Mouse (Mus musculus): ENCODE measurements at regions not wholly inside any gene's neighbourhood (a gene's known extent, or its start where the extent isn't known, plus 50 kb on each side); places are given as distances from the start of the nearest gene placed in this dataset.

DNA sequence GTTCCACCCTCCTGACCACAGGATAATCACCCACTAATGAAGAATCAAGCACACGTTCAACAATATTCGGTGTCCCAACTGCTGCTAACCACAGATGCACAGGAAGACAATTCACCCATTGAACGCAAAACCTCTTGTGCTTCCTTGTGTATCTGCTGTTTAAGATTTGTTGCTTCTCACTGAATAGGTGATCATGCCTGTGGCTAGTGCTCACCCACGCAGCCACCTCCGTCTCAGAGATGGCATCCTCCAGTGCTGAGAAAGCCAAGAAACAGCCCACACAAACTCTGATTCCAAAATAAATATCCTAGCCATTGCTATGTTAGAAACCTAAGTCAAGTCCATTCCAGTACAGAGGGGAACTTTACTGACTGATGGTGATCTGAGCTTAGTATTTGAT, 520.7 kb upstream of the Adamts16 start:
- no peak for DNase-seq (ENCODE audit: low read depth, low spot score)

DNA sequence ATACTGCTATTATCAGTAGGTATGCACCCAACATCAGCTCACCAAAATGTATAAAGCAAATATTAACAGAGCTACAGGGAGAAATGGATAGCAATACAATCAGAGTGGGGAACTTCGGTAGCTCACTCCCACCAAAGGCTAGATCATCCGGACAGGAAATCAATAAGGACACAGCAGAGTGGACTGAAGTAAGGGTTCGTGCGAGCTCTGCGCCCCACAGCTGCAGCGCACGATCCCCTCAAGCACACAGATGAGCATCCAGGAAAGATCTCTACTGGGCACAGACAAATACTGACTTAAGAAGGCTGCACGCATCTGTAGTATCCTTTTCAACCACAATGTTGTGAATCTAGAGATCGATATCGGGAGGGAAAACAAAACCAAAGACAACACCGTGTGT, 517.5 kb upstream of the Adamts16 start:
- DNase-seq (ENCODE audit: low read depth, low spot score): no peak

DNA sequence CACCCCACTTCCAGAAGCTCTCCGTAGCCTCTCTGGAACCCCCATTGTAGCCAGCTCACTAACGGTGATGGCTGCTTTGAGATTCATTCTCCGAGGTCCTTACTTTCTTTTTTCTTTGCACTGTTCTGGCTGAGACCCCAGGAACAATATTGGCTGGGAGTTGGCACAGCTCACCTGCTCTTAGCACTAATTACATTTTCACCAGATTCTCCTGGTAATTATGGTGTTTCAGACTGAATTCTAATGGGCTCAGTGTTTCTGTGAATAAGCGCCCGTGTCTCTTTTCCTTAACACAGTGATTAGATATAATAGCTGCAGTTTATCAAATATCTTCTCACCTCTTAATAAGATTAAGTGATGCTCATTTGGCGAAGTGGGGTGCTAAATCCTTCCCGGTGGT, 509.2 kb upstream of the Adamts16 start:
- no peak for DNase-seq (ENCODE audit: low read depth, low spot score)

DNA sequence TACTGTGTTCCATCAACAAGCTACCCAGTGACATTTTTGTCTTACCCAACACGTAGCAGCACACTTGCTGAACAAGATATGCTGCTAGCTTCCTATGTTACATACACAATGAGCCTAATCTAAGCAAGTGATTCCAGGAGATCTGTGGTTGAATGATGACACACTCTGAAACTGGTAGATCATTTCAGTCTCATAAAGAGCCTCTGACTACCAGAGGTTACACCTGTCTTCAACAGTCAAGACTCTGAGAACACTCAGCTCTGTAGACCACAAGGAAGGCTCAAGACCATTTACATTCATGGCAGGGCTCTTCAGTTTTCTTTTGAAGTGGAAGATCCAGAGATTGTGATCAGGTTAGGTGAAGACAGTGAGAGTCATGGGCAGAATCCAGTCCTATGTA, 501.3 kb upstream of the Adamts16 start:
- no peak for DNase-seq (ENCODE audit: low read depth, low spot score)

DNA sequence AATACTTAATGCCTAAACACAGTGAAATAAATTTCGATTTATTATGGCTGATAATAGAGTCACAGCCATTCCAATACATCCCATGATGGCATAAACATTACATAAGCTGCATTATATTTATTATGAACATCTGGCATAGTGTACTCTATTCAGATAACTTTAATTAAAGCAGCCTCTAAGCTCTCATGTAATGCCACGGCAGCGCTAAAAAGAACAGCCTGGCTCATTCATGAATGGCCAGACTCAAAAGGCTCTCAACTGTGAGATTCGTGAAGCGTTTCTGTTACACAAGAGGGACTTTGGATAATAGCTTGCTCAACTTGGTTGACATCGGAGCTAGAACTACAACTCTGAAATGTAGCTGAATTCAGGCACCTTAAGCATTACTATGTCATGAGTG, 497.1 kb upstream of the Adamts16 start:
- no peak for DNase-seq (ENCODE audit: low read depth, low spot score)

DNA sequence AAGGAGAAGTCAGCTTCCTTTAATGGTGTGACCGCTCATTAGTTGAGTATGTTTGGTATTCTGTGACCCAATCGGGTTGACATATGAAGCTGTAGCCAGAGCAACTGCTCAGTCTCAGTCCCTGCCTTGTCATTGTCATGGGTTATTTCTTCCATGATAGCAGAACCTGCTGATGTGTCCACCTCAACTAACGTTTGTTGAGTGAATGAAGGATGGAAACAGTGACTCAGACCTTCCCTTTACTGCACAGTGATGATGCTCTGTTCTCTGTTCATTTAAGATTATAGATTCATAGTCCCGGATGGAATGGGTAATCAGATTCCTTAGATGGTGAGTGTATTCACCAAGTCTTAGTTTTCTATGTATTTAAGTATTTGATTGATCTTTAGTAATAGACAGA, 493.3 kb upstream of the Adamts16 start:
- DNase-seq (ENCODE audit: low read depth, low spot score): no peak

DNA sequence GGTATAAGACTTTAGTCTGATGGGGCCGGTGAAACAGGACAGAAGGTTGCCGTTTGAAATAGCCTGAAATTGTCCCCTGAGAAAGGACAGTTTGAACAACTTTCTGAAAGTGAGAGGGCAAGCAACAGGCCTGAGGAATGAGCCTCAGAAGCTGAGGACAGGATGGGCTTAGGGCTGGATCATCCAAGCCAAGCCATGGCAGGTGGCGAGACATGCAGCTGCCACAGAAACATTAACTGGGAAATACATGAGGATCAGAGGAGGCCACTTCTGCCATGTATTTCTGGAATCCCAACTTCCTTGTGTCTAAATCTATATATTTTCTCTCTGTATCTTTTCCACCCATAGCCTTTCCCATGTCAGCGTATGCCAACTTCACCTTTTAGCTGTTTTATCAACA, 491.5 kb upstream of the Adamts16 start:
- DNase-seq (ENCODE audit: low read depth, low spot score): no peak

DNA sequence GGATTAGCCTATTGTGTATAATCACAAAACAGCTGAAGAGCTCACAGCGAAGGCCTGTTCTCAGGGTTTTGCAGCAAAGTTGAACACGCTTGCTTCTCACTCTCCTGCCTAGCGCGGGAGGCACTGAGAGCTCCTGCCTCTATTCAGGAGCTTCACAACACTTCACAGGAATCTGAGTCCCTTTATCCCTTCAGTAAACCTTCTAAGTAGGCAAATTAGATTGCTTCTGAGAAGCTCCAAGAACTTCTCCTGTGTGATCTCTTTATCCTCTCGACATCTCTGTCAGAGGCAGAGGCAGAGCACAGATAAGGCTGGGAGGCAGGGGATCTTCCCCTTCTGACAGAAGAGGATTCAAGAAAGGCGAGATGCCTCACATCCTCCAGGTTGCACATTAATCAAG, 488.7 kb upstream of the Adamts16 start:
- DNase-seq (ENCODE audit: low read depth, low spot score): no peak

DNA sequence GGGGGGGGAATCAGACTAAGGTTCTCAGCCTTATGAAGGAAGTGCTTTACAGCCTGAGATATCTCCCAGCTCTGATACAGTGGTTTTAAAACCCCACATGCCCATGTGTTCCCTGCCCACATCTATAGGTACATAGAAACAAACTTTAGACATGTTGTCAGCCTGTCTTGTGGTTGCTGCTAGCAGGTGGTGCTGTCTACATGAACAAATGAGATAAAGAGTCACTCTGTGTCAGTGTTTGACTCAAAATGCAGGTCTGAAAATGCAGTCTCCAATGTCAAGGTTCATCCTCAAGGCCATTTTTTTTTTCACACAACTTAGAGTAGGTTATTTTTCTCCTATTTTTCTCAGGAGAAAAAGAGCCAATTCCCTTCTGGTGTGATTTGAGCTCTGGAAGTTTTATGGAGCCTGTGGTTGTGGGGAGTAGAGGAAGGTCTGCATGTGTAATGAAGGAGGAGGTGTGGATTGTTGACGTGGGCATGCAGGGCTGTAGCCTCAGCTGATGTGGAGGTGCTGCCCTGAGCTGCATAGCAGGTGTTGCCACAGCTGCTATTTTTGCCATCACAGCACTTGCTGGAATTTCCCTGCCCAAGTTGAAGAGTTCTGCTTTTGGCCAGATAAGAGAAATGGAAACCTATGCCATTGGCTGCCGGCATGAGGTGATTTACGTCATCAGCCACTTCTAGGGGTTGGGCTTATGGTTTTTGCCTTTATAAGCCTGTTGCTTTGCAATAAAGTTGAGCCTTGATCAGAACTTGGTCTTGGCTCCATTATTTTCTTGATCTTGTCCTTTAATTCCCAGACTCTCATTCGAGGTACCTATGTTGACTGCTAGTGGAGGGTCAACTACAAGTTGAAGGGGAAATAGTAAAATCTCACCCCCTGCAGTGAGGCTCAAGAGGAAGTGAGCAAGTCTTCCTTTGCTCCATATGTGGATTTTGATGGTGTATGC, 486.5 kb upstream of the Adamts16 start:
- DNase-seq (ENCODE audit: low read depth, low spot score): no peak

DNA sequence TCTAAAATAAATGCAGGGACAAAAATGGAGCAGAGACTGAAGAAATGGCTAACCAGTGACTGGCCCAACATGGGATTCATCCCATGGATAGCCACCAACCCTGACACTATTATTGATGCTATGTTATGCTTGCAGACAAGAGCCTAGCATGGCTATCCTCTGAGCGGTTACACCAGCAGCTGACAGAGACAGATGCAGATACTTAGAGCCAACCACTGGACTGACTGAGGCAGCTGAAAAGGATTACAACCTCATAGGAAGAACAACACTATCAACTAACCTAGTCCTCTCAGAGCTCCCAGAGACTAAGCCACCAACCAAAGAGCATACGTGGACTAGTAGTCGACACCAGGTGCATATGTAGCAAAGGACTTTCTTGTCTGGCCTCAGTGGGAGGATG, 478.9 kb upstream of the Adamts16 start:
- DNase-seq (ENCODE audit: low read depth, low spot score): no peak

DNA sequence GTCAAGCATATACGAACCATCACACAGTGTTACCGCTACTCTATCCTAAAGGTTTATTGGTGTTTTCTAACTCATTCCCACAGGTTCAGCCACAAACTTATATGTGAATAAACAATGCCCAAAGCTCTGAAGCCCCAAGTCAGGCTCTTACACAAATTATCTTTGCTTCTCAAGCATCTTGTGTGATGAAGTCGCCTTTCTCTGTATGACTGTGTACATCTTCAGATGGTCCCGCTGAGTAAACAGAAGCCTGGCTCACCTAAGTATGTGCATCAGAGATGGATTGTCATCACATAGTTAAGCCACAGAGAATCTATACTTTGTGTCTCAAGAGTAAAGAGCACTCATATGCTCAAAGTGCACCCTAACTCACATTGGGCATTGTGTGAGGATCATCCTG, 462.3 kb upstream of the Adamts16 start:
- no peak for DNase-seq (ENCODE audit: low read depth, low spot score)

DNA sequence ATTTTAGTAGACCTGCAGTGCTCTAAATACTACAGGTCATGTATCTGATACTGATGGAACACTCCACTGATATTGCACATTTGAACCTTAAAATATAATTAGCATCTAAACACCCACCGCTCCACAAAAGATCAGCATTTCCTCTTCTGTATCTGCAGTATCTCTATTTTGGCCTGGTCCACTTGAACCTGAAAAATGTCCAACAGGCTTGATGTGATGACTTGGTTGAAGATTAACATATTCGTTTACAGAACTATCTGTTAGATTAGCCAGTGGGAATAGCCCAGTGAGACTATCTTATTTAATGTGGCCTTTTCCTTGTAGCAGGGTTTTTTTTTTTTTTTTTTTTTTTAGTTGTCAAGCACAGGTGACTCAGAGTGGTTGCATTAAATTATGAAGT, 434.4 kb upstream of the Adamts16 start:
- DNase-seq (ENCODE audit: low read depth, low spot score): no peak

DNA sequence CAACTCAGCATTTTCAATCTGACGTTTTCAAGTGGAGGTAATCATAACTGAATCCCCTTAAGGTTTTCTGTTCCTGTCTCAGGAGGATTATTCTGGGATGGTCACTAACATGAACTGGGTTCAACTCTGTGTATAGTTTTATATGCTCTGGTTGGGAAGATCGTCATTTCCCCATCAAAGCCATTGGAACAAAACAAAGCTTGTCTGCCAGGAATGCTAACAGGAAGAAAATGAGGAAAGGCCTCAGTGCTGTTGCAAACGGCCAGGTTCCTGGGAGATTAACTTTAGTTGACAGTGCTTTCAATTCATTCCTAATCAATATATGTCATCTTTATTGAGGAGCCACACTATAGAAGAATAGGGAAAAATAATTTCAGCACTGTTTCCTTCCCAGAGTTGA, 432.5 kb upstream of the Adamts16 start:
- no peak for DNase-seq (ENCODE audit: low read depth, low spot score)

DNA sequence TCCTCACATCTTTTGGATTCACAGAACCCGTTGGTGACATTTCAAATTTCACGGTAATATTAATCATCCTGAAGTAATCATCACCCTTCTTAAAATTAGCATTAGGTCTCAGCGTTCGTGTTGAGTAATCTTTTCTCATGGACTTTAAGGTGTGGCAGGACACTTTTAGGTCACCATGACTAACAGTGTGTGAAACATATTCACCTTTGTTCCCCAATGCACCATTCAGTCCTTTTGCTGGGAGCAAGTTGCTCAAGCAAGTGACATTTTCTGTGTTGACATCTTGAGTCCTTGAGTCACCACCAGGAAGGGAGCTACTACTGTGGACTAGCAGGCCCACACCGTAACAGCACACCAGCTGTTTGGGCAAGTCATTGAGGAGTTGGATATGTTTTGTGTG, 431.9 kb upstream of the Adamts16 start:
- DNase-seq (ENCODE audit: low read depth, low spot score): no peak

DNA sequence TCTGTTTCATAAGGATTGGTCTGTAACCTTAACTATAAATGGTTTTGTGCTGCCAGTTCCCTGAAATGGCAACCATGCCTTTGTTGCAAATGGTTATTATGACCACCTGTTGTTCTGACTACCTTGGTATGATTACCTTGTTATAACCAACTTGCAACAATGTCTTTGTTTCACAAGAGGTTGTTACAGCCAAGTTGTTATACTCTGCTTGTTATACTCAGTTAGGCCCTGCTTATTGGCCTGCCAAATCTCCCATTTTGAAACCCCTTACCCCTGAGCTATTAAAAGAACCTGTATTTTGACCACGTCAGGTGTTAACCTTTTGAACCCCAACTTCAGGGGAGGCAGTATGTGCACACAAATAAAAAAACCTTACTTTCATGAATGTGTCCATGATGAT, 431.5 kb upstream of the Adamts16 start:
- no peak for DNase-seq (ENCODE audit: low read depth, low spot score)

DNA sequence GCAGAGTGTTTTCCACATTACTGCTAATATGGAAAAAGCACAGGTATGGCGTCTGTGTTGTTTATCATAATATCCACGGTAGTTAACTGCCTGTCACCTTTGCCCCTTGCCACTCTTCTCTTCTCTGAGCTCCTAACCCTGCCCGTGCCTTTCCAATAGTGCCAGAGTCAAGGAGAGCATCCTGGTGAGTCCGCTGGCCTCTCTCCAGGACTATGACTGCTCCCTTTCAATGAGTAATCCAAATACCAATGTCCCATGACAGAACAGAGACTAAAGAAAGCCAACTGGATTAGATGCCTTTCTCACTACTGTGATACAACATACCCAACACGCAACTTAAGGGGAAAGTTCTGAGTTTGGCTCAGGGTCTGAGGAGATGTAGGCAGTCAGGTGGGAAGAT, 430.8 kb upstream of the Adamts16 start:
- DNase-seq (ENCODE audit: low read depth, low spot score): no peak

DNA sequence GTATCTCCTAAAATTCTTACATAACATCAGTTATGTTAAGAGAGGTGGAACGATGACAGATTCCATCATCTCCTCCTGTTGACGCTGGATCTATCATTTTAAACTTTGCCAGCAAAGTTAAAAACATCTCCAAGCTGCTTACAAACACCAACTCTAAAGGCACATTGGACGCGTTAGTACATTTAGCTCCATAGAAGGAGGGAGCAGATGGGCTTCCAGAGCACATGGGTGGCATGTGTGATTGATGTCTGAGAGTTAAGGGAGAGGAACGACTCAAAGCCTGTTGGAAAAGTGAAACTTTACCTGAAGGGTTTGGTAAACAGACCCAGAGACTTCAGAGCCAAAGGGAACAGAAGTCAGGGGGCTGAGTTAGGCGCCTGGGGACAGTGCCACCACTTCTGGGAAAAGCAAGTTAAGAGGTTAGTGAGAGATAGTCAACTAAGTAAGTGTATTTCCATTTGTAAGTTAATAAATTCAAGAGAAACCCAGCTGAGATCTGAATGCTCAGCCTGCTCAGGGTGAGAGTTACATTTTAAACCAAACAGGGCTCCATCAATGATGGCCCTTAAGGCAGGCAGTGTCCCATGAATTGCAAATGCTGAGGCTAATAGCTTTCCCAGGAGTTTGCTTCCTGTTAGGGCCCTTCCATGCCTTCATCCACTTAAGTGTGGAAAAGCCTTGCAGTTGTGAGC, 430.3 kb upstream of the Adamts16 start:
- DNase-seq (ENCODE audit: low read depth, low spot score): no peak

DNA sequence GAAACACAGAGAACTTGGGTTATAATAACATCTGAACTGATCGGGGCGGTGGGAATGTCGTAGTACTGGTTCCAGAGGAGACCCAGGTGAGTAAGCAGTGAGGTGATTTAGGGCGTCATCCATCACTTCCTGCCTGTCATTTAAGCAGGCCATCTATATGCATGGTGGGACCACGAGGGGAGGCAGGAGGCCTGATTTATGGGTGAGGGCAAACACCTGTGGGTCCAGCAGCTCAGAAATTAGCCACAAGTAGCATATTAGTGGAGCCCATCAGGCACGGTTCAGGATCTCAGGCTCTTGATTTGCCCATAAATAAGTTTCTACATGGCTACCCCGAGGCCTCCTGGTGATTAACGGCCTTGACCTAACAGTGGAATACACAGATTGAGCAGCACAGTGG, 428.8 kb upstream of the Adamts16 start:
- no peak for DNase-seq (ENCODE audit: low read depth, low spot score)

DNA sequence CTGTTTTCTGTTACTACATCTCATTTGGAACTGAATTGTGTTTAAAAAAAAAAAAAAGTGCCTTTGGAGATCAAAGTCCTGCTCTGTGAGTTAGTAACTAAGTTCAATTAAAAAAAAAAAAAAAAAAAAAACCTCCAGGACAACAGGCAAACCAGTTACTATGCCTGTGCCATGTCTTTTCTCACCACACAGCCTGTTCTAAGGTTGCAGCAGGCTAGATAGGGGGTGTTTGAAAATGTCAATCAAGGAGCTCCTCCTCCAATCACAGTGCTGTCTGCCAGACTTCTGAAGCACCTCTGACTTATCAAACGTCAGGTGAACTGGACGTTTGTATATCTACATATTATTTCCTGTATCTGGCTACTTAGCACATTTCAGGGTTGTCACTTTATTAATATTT, 427.9 kb upstream of the Adamts16 start:
- no peak for DNase-seq (ENCODE audit: low read depth, low spot score)

DNA sequence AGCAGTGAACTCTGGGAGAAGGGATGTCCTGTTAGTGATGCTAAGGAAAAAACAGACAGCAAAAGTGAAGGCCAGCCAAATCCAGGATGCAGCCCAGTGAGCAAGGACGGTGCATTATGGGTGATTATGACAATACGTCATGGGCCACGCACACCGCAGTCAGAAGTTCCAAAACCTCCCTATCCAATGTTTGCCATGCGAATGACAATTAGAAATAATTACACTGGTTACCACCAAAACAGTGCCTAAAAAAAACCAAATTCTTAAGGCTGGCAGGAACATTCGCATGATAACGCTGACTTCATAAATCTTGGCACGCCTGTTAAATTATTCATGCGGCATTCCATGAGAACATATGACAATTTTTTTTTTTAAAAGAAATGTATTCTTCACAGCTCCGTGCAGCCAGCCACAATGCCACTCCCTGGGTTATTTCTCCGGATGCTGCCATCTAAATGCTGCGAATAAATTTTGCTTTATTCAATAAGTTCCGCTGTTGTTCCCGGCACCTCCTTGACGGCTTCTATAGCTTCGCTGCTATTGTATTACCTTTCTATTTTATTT, 421.8 kb upstream of the Adamts16 start:
- DNase-seq (ENCODE audit: low read depth, low spot score): no peak

DNA sequence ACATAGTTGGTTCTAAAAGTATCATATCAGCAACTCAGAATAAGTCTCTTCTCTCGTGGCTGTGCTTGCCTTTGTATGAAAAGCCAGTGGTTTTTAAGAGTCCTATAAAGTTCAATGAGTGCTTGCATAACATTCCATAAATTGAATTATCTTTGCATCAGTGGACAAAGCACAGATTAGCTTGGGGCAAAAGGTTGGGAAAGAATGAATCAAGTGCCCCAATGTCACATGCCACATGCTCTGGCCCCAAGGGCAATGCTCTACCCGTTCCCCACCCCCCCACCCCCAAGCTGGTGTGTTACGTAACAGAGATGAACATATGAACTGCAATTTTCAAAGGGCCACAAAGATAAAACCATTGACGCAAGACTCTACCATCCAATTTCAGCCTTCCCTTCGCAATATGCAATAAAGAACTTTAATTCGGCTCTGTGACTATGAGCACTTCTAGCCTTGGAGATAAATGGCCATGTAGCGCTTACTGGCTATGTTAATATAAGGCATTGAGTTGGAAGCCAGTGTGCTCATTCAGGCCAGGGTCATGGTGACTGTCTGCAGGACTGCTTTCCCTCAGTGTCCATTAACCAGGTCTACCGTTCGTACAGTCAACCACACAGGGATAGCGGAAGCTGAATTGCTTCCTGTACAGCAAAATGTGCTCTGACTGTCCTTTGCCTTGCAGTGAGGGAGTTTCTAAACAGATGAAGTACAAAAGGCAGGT, 421.1 kb upstream of the Adamts16 start:
- DNase-seq (ENCODE audit: low read depth, low spot score): no peak

DNA sequence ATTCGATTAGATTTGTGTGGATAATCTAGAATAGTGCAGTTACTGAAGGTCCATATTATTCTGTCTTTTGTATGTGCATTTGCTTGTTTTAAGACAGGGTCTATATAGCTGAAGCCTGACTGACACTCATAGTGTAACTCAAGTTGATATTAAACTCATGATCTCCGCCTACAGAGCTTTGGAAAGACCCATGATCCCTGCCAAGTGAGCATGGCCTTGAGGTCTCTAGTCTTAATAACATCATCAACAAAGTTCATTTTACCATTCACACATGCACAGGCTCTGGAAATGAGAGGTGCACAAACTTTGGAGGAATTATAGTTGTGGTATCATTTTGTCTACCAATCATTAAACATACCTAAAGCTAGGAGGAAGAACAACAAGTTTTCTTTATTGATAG, 412.4 kb upstream of the Adamts16 start:
- no peak for DNase-seq (ENCODE audit: low read depth, low spot score)
